ENCODE assay signal across 9 mouse cellular contexts in genomic region chr16:31878573-31879257, GRCm38 (mm10). TPM values are rescaled to one million over a fixed set of nuclear protein-coding genes. Genes with fewer than 3 reads are reported as not detected.
A peak's percentile ranks its signal among the peaks of the same experiment; 100 is the strongest.
DNase-seq lines count a peak whose midpoint lies in the region; ATAC-seq and TF ChIP-seq lines count a peak whose summit lies in the region.
"Had no signal": no experiment of that assay in that cellular context is flagged by ENCODE, and none has a peak within 500 bp of the region (broad histone marks: within the 10 kb centered on the region; RNA-seq: fewer than 3 reads in every experiment).

Gene Meltf (plus strand): TSS chr16:31878810.

- 0 out of 2 replicates have a peak within 1 kb of the TSS, but pooled peaks have one; percentile 11 for H3K27ac ChIP-seq in embryonic facial prominence, embryonic 10.5 days (replicated peaks)
- H3K27ac ChIP-seq in heart, embryonic 15.5 days, result no peak within 1 kb of the TSS

- peak; percentile 72 for TF ChIP-seq CTCF in E14TG2a.4 (conservative IDR thresholded peaks at IDR 0.05; ENCODE audit: low read length)

- H3K27me3 ChIP-seq in E14TG2a.4 (ENCODE audit: insufficient read depth, low read length), result peaks cover 49% of the 10 kb centered on the region
- peaks cover 13% of the 10 kb centered on the region for H3K27me3 ChIP-seq in embryonic facial prominence, embryonic 10.5 days (replicated peaks; ENCODE audit: low read depth, poor library complexity, severe bottlenecking)
- H3K27me3 ChIP-seq in heart, embryonic 15.5 days, result no peaks in the 10 kb centered on the region

- H3K9ac ChIP-seq in heart, embryonic 15.5 days, result no peak within 1 kb of the TSS

- H3K9me3 ChIP-seq in E14TG2a.4 (ENCODE audit: low read length), result no peaks in the 10 kb centered on the region
- no peaks in the 10 kb centered on the region for H3K9me3 ChIP-seq in embryonic facial prominence, embryonic 10.5 days
- H3K9me3 ChIP-seq in heart, embryonic 15.5 days (replicated peaks), result no peaks in the 10 kb centered on the region
- H3K9me3 ChIP-seq: megakaryocyte, embryonic 14.5 days had no signal

- peak; percentile 90 for DNase-seq in adrenal gland, postnatal 10 days
- DNase-seq in embryonic facial prominence, embryonic 10.5 days (ENCODE audit: low spot score), result peak; percentile 86
- peak; percentile 84 for DNase-seq in kidney, postnatal 25 days
- peak; percentile 73 for DNase-seq in mesoderm, embryonic 11.5 days (ENCODE audit: low read depth, low spot score)
- peak; percentile 36 to 52 for DNase-seq in spleen, postnatal 14 days (ENCODE audit: low spot score in 2 of 2)

- H3K36me3 ChIP-seq in E14TG2a.4 (ENCODE audit: insufficient read depth, low read length), result peaks cover 8% of the 10 kb centered on the region
- peaks cover 17% of the 10 kb centered on the region for H3K36me3 ChIP-seq in embryonic facial prominence, embryonic 10.5 days (replicated peaks)
- H3K36me3 ChIP-seq in heart, embryonic 15.5 days, result peaks cover 6% of the 10 kb centered on the region; the same call in 1 of the 2 replicates

- ATAC-seq in heart, embryonic 15.5 days (replicated peaks; ENCODE audit: insufficient number of reproducible peaks, insufficient read depth, low FRiP score, low read depth), result no peak
- ATAC-seq in frontal cortex, adult (ENCODE audit: low TSS enrichment), result no peak

- H3K4me3 ChIP-seq in E14TG2a.4 (replicated peaks; ENCODE audit: low read length), result peak within 1 kb of the TSS; percentile 61
- peak within 1 kb of the TSS; percentile 36 for H3K4me3 ChIP-seq in embryonic facial prominence, embryonic 10.5 days
- H3K4me3 ChIP-seq in heart, embryonic 15.5 days, result no peak within 1 kb of the TSS

- peaks cover 26% of the 10 kb centered on the region for H3K4me1 ChIP-seq in E14TG2a.4 (replicated peaks; ENCODE audit: low read depth, low read length)
- peaks cover 30% of the 10 kb centered on the region for H3K4me1 ChIP-seq in embryonic facial prominence, embryonic 10.5 days
- peaks cover 8% of the 10 kb centered on the region for H3K4me1 ChIP-seq in heart, embryonic 15.5 days (replicated peaks)

- peak within 1 kb of the TSS; percentile 40; the same call in 1 of the 2 replicates for H3K4me2 ChIP-seq in heart, embryonic 15.5 days

- 32% methylated on average over 21 of the region's 21 CpGs for WGBS in embryonic facial prominence, embryonic 10.5 days
- 29% methylated on average over 21 of the region's 21 CpGs for WGBS in heart, embryonic 15.5 days

RNA-seq across cellular contexts. Expression of gene Meltf, which starts in this region (rescaled TPM):
- total RNA-seq in adrenal gland, postnatal 10 days (2021), result under 1 TPM; 0.06 to 0.24 TPM
- polyA plus RNA-seq in embryonic facial prominence, embryonic 10.5 days (2016; fragmentation: Nextera tagmentation; extraction: Ambion mirVana), result 0.06 and 0.13 TPM in 2 replicates
- 0.04 and 0.18 TPM in 2 replicates for polyA plus RNA-seq in heart, embryonic 15.5 days (2015; fragmentation: Nextera tagmentation; extraction: Ambion mirVana)

Comparison
In these comparisons a context has a peak if more than half of its experiments do, and no peak if none do; other contexts are left out.
1. Peak in DNase-seq in adrenal gland, postnatal 10 days; RNA of the gene not detected or under 1 TPM.
2. Peak in DNase-seq, H3K4me3 ChIP-seq and H3K27ac ChIP-seq in embryonic facial prominence, embryonic 10.5 days; RNA of the gene not detected or under 1 TPM.